Mouse (Mus musculus) MEL (cell line): ENCODE measurements around the gene Has3. TPM values are rescaled to one million over a fixed set of nuclear protein-coding genes. Genes with fewer than 3 reads are reported as not detected.
A peak's percentile ranks its signal among the peaks of the same experiment; 100 is the strongest.

Experiments used
- DNase-seq: peaks from one replicate; pipeline ENCODE4 v3.0.0; 2011; ENCODE audit warnings: low read depth, low spot score
- H3K27ac ChIP-seq: 2 replicates; pipeline ENCODE4 v1.5.1; 2012; ENCODE audit warnings: low read depth, mild to moderate bottlenecking, control low read depth, low read length, moderate library complexity; ENCODE audit not compliant: control insufficient read depth
- H3K27me3 ChIP-seq, 2 experiments: fragments of 150-350 bp in 1 of 2; sonication (generic) in 1 of 2; 2 replicates each; pipeline ENCODE4 v1.6.1; 2012; ENCODE audit warnings: low read length in 2 of 2, mild to moderate bottlenecking in 2 of 2, improper control_type of control experiment in 1 of 2, moderate library complexity in 1 of 2; ENCODE audit not compliant: insufficient read depth in 2 of 2, control insufficient read depth in 1 of 2
- H3K36me3 ChIP-seq, 2 experiments: 2 replicates each; pipeline ENCODE4 v1.6.1; 2012 to 2014; ENCODE audit warnings: low read length in 2 of 2, improper control_type of control experiment in 1 of 2, inconsistent platforms in 1 of 2, mild to moderate bottlenecking in 1 of 2; ENCODE audit not compliant: insufficient read depth in 2 of 2, control insufficient read depth in 1 of 2
- H3K4me1 ChIP-seq, 2 experiments: fragments of 150-350 bp in 1 of 2; sonication (generic) in 1 of 2; 2 replicates each; pipeline ENCODE4 v1.6.1; 2012; ENCODE audit warnings: low read length in 2 of 2, improper control_type of control experiment in 1 of 2, mild to moderate bottlenecking in 1 of 2; ENCODE audit not compliant: insufficient read depth in 2 of 2, control insufficient read depth in 1 of 2
- H3K4me3 ChIP-seq, 2 experiments: fragments of 150-350 bp in 1 of 2; sonication (generic) in 1 of 2; 2 replicates each; pipeline ENCODE4 v1.5.1; 2012; ENCODE audit warnings: low read depth in 2 of 2, low read length in 2 of 2, mild to moderate bottlenecking in 2 of 2, moderate library complexity in 2 of 2, control low read depth in 1 of 2, improper control_type of control experiment in 1 of 2; ENCODE audit not compliant: control insufficient read depth in 1 of 2, insufficient read depth in 1 of 2
- H3K79me2 ChIP-seq: 2 replicates; pipeline ENCODE4 v1.6.1; 2012; ENCODE audit warnings: mild to moderate bottlenecking, low read length, moderate library complexity; ENCODE audit not compliant: control insufficient read depth, poor library complexity, insufficient read depth
- H3K9ac ChIP-seq: 2 replicates; pipeline ENCODE4 v1.6.1; 2012; ENCODE audit warnings: low read depth, mild to moderate bottlenecking, control low read depth, low read length, moderate library complexity; ENCODE audit not compliant: control insufficient read depth, poor library complexity, severe bottlenecking
- H3K9me3 ChIP-seq: fragments of 150-350 bp; sonication (generic); replicated peaks from 2 replicates; pipeline ENCODE4 v1.6.1; 2012; ENCODE audit warnings: mild to moderate bottlenecking, low read length, improper control_type of control experiment, moderate library complexity; ENCODE audit not compliant: insufficient read depth
- CHD1 ChIP-seq: IDR thresholded peaks from 2 replicates; pipeline ENCODE4 v1.6.1; 2012; ENCODE audit warnings: low read depth, mild to moderate bottlenecking, inconsistent platforms, low read length, improper control_type of control experiment
- CHD2 ChIP-seq: IDR thresholded peaks from 2 replicates; pipeline ENCODE4 v1.6.1; 2011; ENCODE audit warnings: low read length, improper control_type of control experiment
- ELF1 ChIP-seq: IDR thresholded peaks from 2 replicates; pipeline ENCODE4 v1.6.1; 2014; ENCODE audit warnings: low read depth, mild to moderate bottlenecking, inconsistent platforms, low read length, improper control_type of control experiment, moderate library complexity
- EP300 ChIP-seq, 2 experiments: IDR thresholded peaks; 2 replicates each; pipeline ENCODE4 v1.6.1; 2011; ENCODE audit warnings: improper control_type of control experiment in 2 of 2, low read length in 2 of 2, low read depth in 1 of 2, mild to moderate bottlenecking in 1 of 2
- ETS1 ChIP-seq: IDR thresholded peaks from 2 replicates; pipeline ENCODE4 v1.6.1; 2012; ENCODE audit warnings: low read depth, mild to moderate bottlenecking, inconsistent platforms, low read length, improper control_type of control experiment, moderate library complexity
- HCFC1 ChIP-seq: IDR thresholded peaks from 2 replicates; pipeline ENCODE4 v1.6.1; 2012; ENCODE audit warnings: low read depth, mild to moderate bottlenecking, inconsistent platforms, low read length, improper control_type of control experiment, moderate library complexity
- JUND ChIP-seq: IDR thresholded peaks from 2 replicates; pipeline ENCODE4 v1.6.1; 2011; ENCODE audit warnings: low read depth, mild to moderate bottlenecking, improper control_type of control experiment, low read length
- MAFK ChIP-seq: IDR thresholded peaks from 2 replicates; pipeline ENCODE4 v1.6.1; 2011; ENCODE audit warnings: low read depth, mild to moderate bottlenecking, low read length, improper control_type of control experiment, borderline replicate concordance
- MAX ChIP-seq: IDR thresholded peaks from 2 replicates; pipeline ENCODE4 v1.6.1; 2011; ENCODE audit warnings: low read length, improper control_type of control experiment
- MAZ ChIP-seq: IDR thresholded peaks from 2 replicates; pipeline ENCODE4 v1.6.1; 2012; ENCODE audit warnings: low read depth, mild to moderate bottlenecking, inconsistent platforms, low read length, improper control_type of control experiment
- MXI1 ChIP-seq: IDR thresholded peaks from 2 replicates; pipeline ENCODE4 v1.6.1; 2011; ENCODE audit warnings: mild to moderate bottlenecking, low read depth, low read length, improper control_type of control experiment
- MYB ChIP-seq: IDR thresholded peaks from 2 replicates; pipeline ENCODE4 v1.6.1; 2011; ENCODE audit warnings: mild to moderate bottlenecking, low read depth, low read length, improper control_type of control experiment
- MYC ChIP-seq: IDR thresholded peaks from 2 replicates; pipeline ENCODE4 v1.6.1; 2011; ENCODE audit warnings: low read depth, mild to moderate bottlenecking, low read length, improper control_type of control experiment, moderate library complexity
- NELFE ChIP-seq: IDR thresholded peaks from 2 replicates; pipeline ENCODE4 v1.6.1; 2011; ENCODE audit warnings: low read depth, low read length, improper control_type of control experiment
- NRF1 ChIP-seq: IDR thresholded peaks from 2 replicates; pipeline ENCODE4 v1.6.1; 2014; ENCODE audit warnings: low read depth, mild to moderate bottlenecking, inconsistent platforms, low read length, improper control_type of control experiment, moderate library complexity; ENCODE audit not compliant: poor library complexity, insufficient read depth, severe bottlenecking
- POLR2AphosphoS2 ChIP-seq: IDR thresholded peaks from 2 replicates; pipeline ENCODE4 v1.6.1; 2011; ENCODE audit warnings: low read length, improper control_type of control experiment
- POLR2AphosphoS5 ChIP-seq: IDR thresholded peaks from 2 replicates; pipeline ENCODE4 v1.6.1; 2012; ENCODE audit warnings: low read depth, borderline replicate concordance, mild to moderate bottlenecking, inconsistent platforms, low read length, moderate library complexity, mixed read lengths
- RAD21 ChIP-seq: IDR thresholded peaks from 2 replicates; pipeline ENCODE4 v1.6.1; 2011; ENCODE audit warnings: mild to moderate bottlenecking, low read depth, low read length, improper control_type of control experiment
- RCOR1 ChIP-seq: IDR thresholded peaks from 2 replicates; pipeline ENCODE4 v1.6.1; 2012; ENCODE audit warnings: low read depth, mild to moderate bottlenecking, inconsistent platforms, low read length, improper control_type of control experiment
- SIN3A ChIP-seq: IDR thresholded peaks from 2 replicates; pipeline ENCODE4 v1.6.1; 2012; ENCODE audit warnings: low read length, improper control_type of control experiment, inconsistent platforms
- SMC3 ChIP-seq: IDR thresholded peaks from 2 replicates; pipeline ENCODE4 v1.6.1; 2011; ENCODE audit warnings: low read depth, low read length, improper control_type of control experiment
- TAL1 ChIP-seq: IDR thresholded peaks from 2 replicates; pipeline ENCODE4 v1.6.1; 2012; ENCODE audit warnings: mild to moderate bottlenecking, inconsistent platforms, low read length, moderate library complexity, mixed read lengths
- TCF12 ChIP-seq: IDR thresholded peaks from 2 replicates; pipeline ENCODE4 v1.6.1; 2014; ENCODE audit warnings: low read depth, mild to moderate bottlenecking, inconsistent platforms, low read length, improper control_type of control experiment, moderate library complexity
- USF2 ChIP-seq, 2 experiments: IDR thresholded peaks; 2 replicates each; pipeline ENCODE4 v1.6.1; 2011 to 2012; ENCODE audit warnings: improper control_type of control experiment in 2 of 2, low read length in 2 of 2, borderline replicate concordance in 1 of 2, inconsistent platforms in 1 of 2, low read depth in 1 of 2, mild to moderate bottlenecking in 1 of 2; ENCODE audit not compliant: insufficient read depth in 1 of 2
- ZC3H11A ChIP-seq: IDR thresholded peaks from 2 replicates; pipeline ENCODE4 v1.6.1; 2012; ENCODE audit warnings: low read depth, mild to moderate bottlenecking, inconsistent platforms, low read length, improper control_type of control experiment
- ZKSCAN1 ChIP-seq: IDR thresholded peaks from 2 replicates; pipeline ENCODE4 v1.6.1; 2012; ENCODE audit warnings: low read depth, mild to moderate bottlenecking, inconsistent platforms, low read length, improper control_type of control experiment, moderate library complexity
- ZMIZ1 ChIP-seq: IDR thresholded peaks from 2 replicates; pipeline ENCODE4 v1.6.1; 2012; ENCODE audit warnings: low read depth, mild to moderate bottlenecking, inconsistent platforms, low read length, improper control_type of control experiment, moderate library complexity
- ZNF384 ChIP-seq: IDR thresholded peaks from 2 replicates; pipeline ENCODE4 v1.6.1; 2012; ENCODE audit warnings: low read depth, mild to moderate bottlenecking, inconsistent platforms, low read length, improper control_type of control experiment
- polyA plus RNA-seq, 2 experiments: library from polyadenylated mRNA; stranded (reverse) in 1 of 2; unstranded in 1 of 2; fragments of >175 nt in 1 of 2; fragments of >200 nt in 1 of 2; gene quantifications; 2 replicates each; pipeline versions ENCODE4 v1.2.1 to v1.2.4; 2012; ENCODE audit warnings: low replicate concordance in 2 of 2, low read depth in 1 of 2; ENCODE audit not compliant: insufficient read length in 2 of 2, insufficient read depth in 1 of 2, missing spikeins in 1 of 2
- total RNA-seq: library from RNA; depleted of rRNA; stranded (reverse); fragments of 300-350 nt; gene quantifications from 2 replicates; pipeline ENCODE4 v1.2.3, GENCODE M21; 2012

Has3 gene
- total and polyA plus RNA-seq, 3 experiments = 0.40 to 5.8 TPM; not detected in 1

DNA sequence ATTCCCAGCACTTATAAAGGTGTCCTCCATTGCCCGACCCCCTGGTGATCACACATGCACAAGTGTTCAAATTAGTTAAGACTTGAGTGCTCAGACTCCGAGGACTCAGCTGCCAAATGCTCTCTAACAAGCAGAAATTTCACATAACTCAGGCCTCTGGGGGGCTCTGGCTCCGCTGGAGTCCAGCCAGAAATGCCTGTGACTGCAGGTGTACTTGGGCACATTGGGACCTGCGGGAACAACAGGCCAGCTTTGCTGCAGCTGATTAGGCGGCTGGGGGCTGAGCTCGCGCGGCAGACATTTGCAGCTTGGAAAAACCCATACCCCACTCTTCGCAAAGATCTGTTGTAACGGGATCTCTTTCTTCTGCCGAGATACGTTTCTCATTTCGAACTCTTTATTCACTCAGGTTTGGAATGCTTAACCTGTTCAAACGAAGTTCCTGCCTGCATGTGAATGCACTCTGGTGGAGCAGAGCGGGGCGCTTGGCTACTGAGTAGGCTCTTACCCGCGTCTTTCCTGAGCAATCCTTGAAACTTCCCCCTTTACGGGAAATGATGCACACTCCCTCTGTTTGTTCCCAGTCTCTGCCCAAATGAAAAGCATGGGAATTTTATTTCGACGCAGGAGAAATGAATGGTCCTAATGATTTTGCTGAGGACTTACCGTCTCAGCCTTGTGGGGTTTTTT, 62.5 kb downstream of the Has3 start:
- no peak for DNase-seq
- Histone ChIP-seq H3K27me3 (no peaks in the 10 kb centered on the region), H3K36me3 (peaks cover 0 to 20% of the 10 kb centered on the region in 2 experiments; a peak in 2 of 4 replicates), H3K4me1 (peaks cover 4 to 11% of the 10 kb centered on the region in 2 experiments; a peak in 2 of 4 replicates), H3K4me3 (no peak overlapping the region), H3K27ac (no peak overlapping the region), H3K79me2 (peaks cover 3% of the 10 kb centered on the region), H3K9ac (no peak overlapping the region), H3K9me3 (no peaks in the 10 kb centered on the region)
- TF ChIP-seq POLR2AphosphoS2 (no peak), EP300 (IDR thresholded peaks at IDR 0.05; ENCODE audit: low read depth in 1 of 2, low read length in 2 of 2) (no peak), ZC3H11A (no peak), NELFE (no peak), MAFK (no peak), MAX (no peak), NRF1 (no peak), ZNF384 (no peak), MXI1 (no peak), MAZ (no peak), USF2 (IDR thresholded peaks at IDR 0.05; ENCODE audit: borderline replicate concordance in 1 of 2, insufficient read depth in 1 of 2, low read depth in 1 of 2, low read length in 2 of 2) (no peak), ZMIZ1 (no peak), HCFC1 (no peak), JUND (no peak), ZKSCAN1 (no peak), TCF12 (no peak), RCOR1 (no peak), POLR2AphosphoS5 (no peak)

DNA sequence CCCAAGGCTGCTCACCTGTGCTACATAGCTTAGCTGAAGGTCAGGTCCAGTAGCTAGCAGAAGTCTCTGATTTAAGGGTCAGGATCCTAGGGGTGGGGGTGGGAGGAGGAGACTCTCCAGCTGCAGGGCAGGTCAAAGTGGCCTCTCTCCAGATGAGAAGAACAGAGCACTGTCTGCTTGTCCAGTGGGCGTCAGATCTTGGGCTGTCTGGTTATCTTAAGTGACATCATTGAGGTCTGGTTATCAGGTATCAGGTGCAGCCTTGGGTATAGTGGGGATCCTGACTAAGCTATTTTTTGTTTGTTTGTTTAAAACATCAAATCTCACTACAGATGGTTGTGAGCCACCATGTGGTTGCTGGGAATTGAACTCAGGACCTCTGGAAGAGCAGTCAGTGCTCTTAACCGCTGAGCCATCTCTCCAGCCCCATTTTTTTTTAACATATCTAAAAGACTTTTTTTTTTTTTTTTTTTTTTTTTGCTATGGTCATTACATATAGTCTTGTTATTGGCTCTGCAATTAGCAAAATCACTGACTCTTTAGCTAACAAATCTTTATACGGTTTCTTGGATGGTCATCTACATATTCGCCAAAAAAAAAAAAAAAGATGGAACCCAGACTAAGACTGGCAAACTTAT, 63.6 kb downstream of the Has3 start:
- Histone ChIP-seq H3K27ac (peak overlapping the region; percentile 18; the same call in 1 of the 2 replicates), H3K79me2 (peaks cover 3% of the 10 kb centered on the region), H3K27me3 (no peaks in the 10 kb centered on the region), H3K36me3 (peaks cover 0 to 16% of the 10 kb centered on the region in 2 experiments; a peak in 2 of 4 replicates), H3K9ac (no peak overlapping the region), H3K4me3 (no peak overlapping the region), H3K4me1 (peaks cover 4 to 11% of the 10 kb centered on the region in 2 experiments; a peak in 2 of 4 replicates), H3K9me3 (no peaks in the 10 kb centered on the region)
- DNase-seq = peak; percentile 52
- TF ChIP-seq SIN3A (no peak), MAX (no peak), ZNF384 (peak; percentile 77), MAZ (no peak), CHD2 (no peak), MYB (no peak), MYC (no peak), RAD21 (no peak), NELFE (no peak), MAFK (peak; percentile 35; the same call in 1 of the 2 replicates), ELF1 (no peak), HCFC1 (no peak), TAL1 (peak; percentile 40), NRF1 (no peak), ETS1 (peak; percentile 74), SMC3 (no peak), CHD1 (no peak), EP300 (IDR thresholded peaks at IDR 0.05; ENCODE audit: low read depth in 1 of 2, low read length in 2 of 2) (no peak; a peak in 1 of 4 replicates), ZMIZ1 (no peak)
